Mouse (Mus musculus) brain, embryonic 14.5 days (tissue): Measurements from ENCODE around the gene Kif5a.

ENCODE experiments used
- CTCF ChIP-seq: fragments of 200-500 bp; IDR thresholded peaks from 2 replicates; pipeline ENCODE4 v1.5.1; 2012; ENCODE audit warnings: inconsistent platforms, mild to moderate bottlenecking, moderate library complexity, borderline replicate concordance; ENCODE audit not compliant: insufficient read depth, insufficient read length; ENCODE audit errors: extremely low read depth
- POLR2A ChIP-seq: fragments of 200-500 bp; IDR thresholded peaks from 2 replicates; pipeline ENCODE4 v1.6.1; 2012; ENCODE audit warnings: mild to moderate bottlenecking, inconsistent platforms, borderline replicate concordance; ENCODE audit not compliant: poor library complexity, insufficient read depth, insufficient read length, severe bottlenecking; ENCODE audit errors: extremely low read depth

- TF ChIP-seq CTCF (no peak), POLR2A (no peak)
These were observed 28.9 kb upstream of the Kif5a start for GRCm38 (mm10) chr10:127291881-127292638.
